Mouse (Mus musculus) forebrain, embryonic 14.5 days (tissue): ENCODE measurements around the gene Ucn2. TPM values are rescaled to one million over a fixed set of nuclear protein-coding genes. Genes with fewer than 3 reads are reported as not detected.

ENCODE experiments used
- ATAC-seq: fragments of 200-750 bp; cut with Nextera tagmentation; 2 replicates; pipeline ENCODE4 v1.8.0; 2017; ENCODE audit warnings: mild to moderate bottlenecking, moderate library complexity
- DNase-seq: peaks from one replicate; pipeline ENCODE4 v3.0.0-alpha.2; 2015; ENCODE audit warnings: low spot score
- H3K27ac ChIP-seq: fragments of 300-500 bp; sonication (generic); 2 replicates; pipeline ENCODE4 v1.5.1; 2014; ENCODE audit warnings: low read depth, mild to moderate bottlenecking, control low read depth, low read length, moderate library complexity
- H3K27me3 ChIP-seq: fragments of 300-500 bp; sonication (generic); replicated peaks from 2 replicates; pipeline ENCODE4 v1.6.1; 2014; ENCODE audit warnings: low read length, control low read depth, mixed read lengths; ENCODE audit not compliant: control insufficient read depth, insufficient read depth
- H3K36me3 ChIP-seq: fragments of 300-500 bp; sonication (generic); 2 replicates; pipeline ENCODE4 v1.6.1; 2014; ENCODE audit warnings: low read length, control low read depth; ENCODE audit not compliant: control insufficient read depth, insufficient read depth
- H3K4me1 ChIP-seq: fragments of 300-500 bp; sonication (generic); 2 replicates; pipeline ENCODE4 v1.6.1; 2014; ENCODE audit warnings: antibody characterized with exemption, low read length, control low read depth; ENCODE audit not compliant: control insufficient read depth, insufficient read depth
- H3K4me2 ChIP-seq: fragments of 300-500 bp; sonication (generic); 2 replicates; pipeline ENCODE4 v1.6.1; 2014; ENCODE audit warnings: mild to moderate bottlenecking, control low read depth, low read length
- H3K4me3 ChIP-seq: fragments of 300-500 bp; sonication (generic); 2 replicates; pipeline ENCODE4 v1.5.1; 2014; ENCODE audit warnings: low read depth, low read length, control low read depth
- H3K9ac ChIP-seq: fragments of 300-500 bp; sonication (generic); 2 replicates; pipeline ENCODE4 v1.6.1; 2014; ENCODE audit warnings: mild to moderate bottlenecking, low read length, control low read depth, moderate library complexity
- H3K9me3 ChIP-seq: fragments of 300-500 bp; sonication (generic); replicated peaks from 2 replicates; pipeline ENCODE4 v1.6.1; 2016; ENCODE audit warnings: low read length, control low read depth, mixed read lengths; ENCODE audit not compliant: control insufficient read depth
- WGBS: fragments of 180-500 bp; shearing (Covaris S2); extraction: QIAGEN DNeasy Blood & Tissue Kit; methylation state at CpG from one replicate; pipeline ENCODE4 v1.1.7; 2014; 5-methylcytosine and 5-hydroxymethylcytosine counted together
- polyA plus RNA-seq: library from polyadenylated mRNA; unstranded; fragments of >200 nt; fragmentation: Nextera tagmentation; extraction: Ambion mirVana; gene quantifications from 2 replicates; pipeline ENCODE4 v1.2.1, GENCODE M21; 2014

The Ucn2 gene
- polyA plus RNA-seq, 1 experiment from 2014 or later: 0.15 TPM

GRCm38 (mm10) chr9:109000726-109001125 lies 14.9 kb downstream of the Ucn2 start:
- no peaks in the 10 kb centered on the region for H3K9me3 ChIP-seq
- 8% methylated on average over 3 of the region's 3 CpGs for whole genome bisulfite sequencing
- ATAC-seq: peak; percentile 52; the same call in 1 of the 2 replicates

GRCm38 (mm10) chr9:109003201-109003600 lies 17.4 kb downstream of the Ucn2 start:
- no peak overlapping the region for H3K4me2 ChIP-seq
- no peak for ATAC-seq
- 0 out of 2 replicates have a peak, but pooled peaks cover 9% of the 10 kb centered on the region for H3K36me3 ChIP-seq
- no peaks in the 10 kb centered on the region for H3K27me3 ChIP-seq
- 54% methylated on average over 2 of the region's 2 CpGs for WGBS
- no peaks in the 10 kb centered on the region for H3K9me3 ChIP-seq
- no peaks in the 10 kb centered on the region for H3K4me1 ChIP-seq
- H3K27ac ChIP-seq: no peak overlapping the region
- DNase-seq: peak; percentile 38
- no peak overlapping the region for H3K4me3 ChIP-seq
- H3K9ac ChIP-seq: no peak overlapping the region

More at GRCm38 (mm10) chr9:109000726-109001125, 14.9 kb downstream of the Ucn2 start:
- DNase-seq: peak; percentile 71
- H3K4me3 ChIP-seq: no peak overlapping the region
- H3K27me3 ChIP-seq: no peaks in the 10 kb centered on the region
- H3K36me3 ChIP-seq: 0 out of 2 replicates have a peak, but pooled peaks cover 3% of the 10 kb centered on the region
- H3K4me2 ChIP-seq: no peak overlapping the region
- H3K9ac ChIP-seq: no peak overlapping the region
- no peak overlapping the region for H3K27ac ChIP-seq
- H3K4me1 ChIP-seq: no peaks in the 10 kb centered on the region

GRCm38 (mm10) chr9:109007025-109007780 lies 21.4 kb downstream of the Ucn2 start:
- DNase-seq: no peak
- no peak overlapping the region for H3K4me2 ChIP-seq
- H3K4me1 ChIP-seq: no peaks in the 10 kb centered on the region
- H3K27ac ChIP-seq: no peak overlapping the region
- ATAC-seq: no peak
- no peak overlapping the region for H3K9ac ChIP-seq
- no peak overlapping the region for H3K4me3 ChIP-seq
- H3K27me3 ChIP-seq: no peaks in the 10 kb centered on the region
- 0 out of 2 replicates have a peak, but pooled peaks cover 13% of the 10 kb centered on the region for H3K36me3 ChIP-seq
- WGBS: 87% methylated on average over 21 of the region's 21 CpGs
- H3K9me3 ChIP-seq: no peaks in the 10 kb centered on the region

- no peak for ATAC-seq
- no peak for DNase-seq
- Histone ChIP-seq H3K9ac (no peak overlapping the region), H3K4me3 (no peak overlapping the region), H3K27me3 (no peaks in the 10 kb centered on the region), H3K36me3 (0 out of 2 replicates have a peak, but pooled peaks cover 10% of the 10 kb centered on the region), H3K9me3 (no peaks in the 10 kb centered on the region), H3K4me2 (no peak overlapping the region), H3K4me1 (no peaks in the 10 kb centered on the region), H3K27ac (no peak overlapping the region)
- 78% methylated on average over 9 of the region's 9 CpGs for WGBS
Observed at GRCm38 (mm10) chr9:109008081-109008480, 22.3 kb downstream of the Ucn2 start.

- Histone ChIP-seq H3K4me1 (no peaks in the 10 kb centered on the region), H3K27me3 (no peaks in the 10 kb centered on the region), H3K9ac (no peak overlapping the region), H3K4me3 (no peak overlapping the region), H3K27ac (no peak overlapping the region), H3K9me3 (no peaks in the 10 kb centered on the region), H3K4me2 (no peak overlapping the region), H3K36me3 (0 out of 2 replicates have a peak, but pooled peaks cover 10% of the 10 kb centered on the region)
- DNase-seq: no peak
- ATAC-seq: no peak
- 74% methylated on average over 10 of the region's 10 CpGs for WGBS
Observed at GRCm38 (mm10) chr9:109008994-109009635, 23.3 kb downstream of the Ucn2 start.

GRCm38 (mm10) chr9:109009636-109010315 lies 24.0 kb downstream of the Ucn2 start:
- Histone ChIP-seq H3K4me2 (no peak overlapping the region), H3K9me3 (no peaks in the 10 kb centered on the region), H3K27ac (no peak overlapping the region), H3K9ac (no peak overlapping the region), H3K4me3 (no peak overlapping the region), H3K4me1 (no peaks in the 10 kb centered on the region), H3K27me3 (no peaks in the 10 kb centered on the region), H3K36me3 (0 out of 2 replicates have a peak, but pooled peaks cover 10% of the 10 kb centered on the region)
- no peak for ATAC-seq
- no peak for DNase-seq
- 67% methylated on average over 17 of the region's 17 CpGs for WGBS

- no peak for DNase-seq
- Histone ChIP-seq H3K4me2 (no peak overlapping the region), H3K36me3 (0 out of 2 replicates have a peak, but pooled peaks cover 10% of the 10 kb centered on the region), H3K4me1 (no peaks in the 10 kb centered on the region), H3K27ac (no peak overlapping the region), H3K9me3 (no peaks in the 10 kb centered on the region), H3K4me3 (no peak overlapping the region), H3K27me3 (no peaks in the 10 kb centered on the region), H3K9ac (no peak overlapping the region)
- no peak for ATAC-seq
- 88% methylated on average over 14 of the region's 14 CpGs for WGBS
Observed at GRCm38 (mm10) chr9:109010316-109010690, 24.5 kb downstream of the Ucn2 start.

- Histone ChIP-seq H3K4me1 (no peaks in the 10 kb centered on the region), H3K27ac (no peak overlapping the region), H3K9me3 (no peaks in the 10 kb centered on the region), H3K27me3 (no peaks in the 10 kb centered on the region), H3K36me3 (0 out of 2 replicates have a peak, but pooled peaks cover 4% of the 10 kb centered on the region), H3K4me2 (no peak overlapping the region), H3K4me3 (no peak overlapping the region), H3K9ac (no peak overlapping the region)
- no peak for DNase-seq
- no peak for ATAC-seq
- WGBS: 81% methylated on average over 8 of the region's 8 CpGs
Observed at GRCm38 (mm10) chr9:109015397-109015796, 29.6 kb downstream of the Ucn2 start.
